Comparison of ENCODE assay signal across 8 mouse cellular contexts in the genomic region with DNA sequence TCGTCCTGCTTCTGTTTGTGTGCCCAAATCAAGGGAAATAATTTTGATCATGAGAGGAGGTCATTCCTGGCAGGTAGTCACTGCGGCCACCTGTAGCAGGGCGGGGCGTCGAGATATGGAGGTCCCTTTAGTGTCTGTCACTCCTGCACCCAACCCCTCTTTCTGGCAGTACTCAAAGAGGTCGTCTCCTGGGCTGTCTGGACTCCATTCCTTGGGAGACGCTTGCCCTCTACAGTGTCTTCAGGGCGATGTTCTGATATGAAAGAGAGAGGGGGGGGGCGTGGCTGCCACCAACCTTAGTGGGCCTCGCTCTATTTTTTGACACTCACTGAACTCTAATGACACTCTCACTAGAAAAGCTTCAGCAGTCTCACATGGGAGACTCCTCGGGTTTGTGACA. TPM values are rescaled to one million over a fixed set of nuclear protein-coding genes. Genes with fewer than 3 reads are reported as not detected.
DNase-seq lines count a peak whose midpoint lies in the region; ATAC-seq and TF ChIP-seq lines count a peak whose summit lies in the region.

No protein-coding gene starts in this region.

- peaks cover 16% of the 10 kb centered on the region for H3K27me3 ChIP-seq in neural tube, embryonic 11.5 days (ENCODE audit: control insufficient read depth, insufficient read depth, low read length)
- H3K27me3 ChIP-seq in intestine, embryonic 16.5 days (replicated peaks; ENCODE audit: control insufficient read depth, insufficient read depth, low read length), result no peaks in the 10 kb centered on the region

- peak; percentile 74 for DNase-seq in cerebellum, adult 11-12 months
- no peak for DNase-seq in cerebellum, postnatal 36 days
- DNase-seq in neural tube, embryonic 11.5 days (ENCODE audit: low spot score), result no peak
- no peak for DNase-seq in neural tube, embryonic 10.5 days (ENCODE audit: extremely low spot score, low spot score)
- DNase-seq in layer of hippocampus, postnatal 25 days (ENCODE audit: extremely low spot score in 1 of 2, low spot score in 1 of 2), result no peak
- DNase-seq in embryo, embryonic 10 days (ENCODE audit: low spot score), result no peak

- no peak for TF ChIP-seq CTCF in olfactory bulb, adult 2 months (IDR thresholded peaks at IDR 0.05; ENCODE audit: insufficient read depth, low read depth, low read length)

- WGBS in neural tube, embryonic 11.5 days, result 63% methylated on average over 11 of the region's 11 CpGs
- 51% methylated on average over 11 of the region's 11 CpGs for WGBS in intestine, embryonic 16.5 days
- WGBS in olfactory bulb, adult 2 months, result 52% methylated on average over 11 of the region's 11 CpGs

- TF ChIP-seq POLR2A in olfactory bulb, adult 2 months (IDR thresholded peaks at IDR 0.05; ENCODE audit: insufficient read depth, low read depth, low read length), result no peak

- H3K9me3 ChIP-seq in neural tube, embryonic 11.5 days (ENCODE audit: control insufficient read depth, low read length), result no peaks in the 10 kb centered on the region
- no peaks in the 10 kb centered on the region for H3K9me3 ChIP-seq in intestine, embryonic 16.5 days (ENCODE audit: control insufficient read depth, low read length)

- H3K4me3 ChIP-seq in neural tube, embryonic 11.5 days (ENCODE audit: low read depth, low read length), result peak overlapping the region; percentile 70
- H3K4me3 ChIP-seq in intestine, embryonic 16.5 days (ENCODE audit: low read length), result peak overlapping the region; percentile 58
- peak overlapping the region; percentile 71 for H3K4me3 ChIP-seq in olfactory bulb, adult 2 months (ENCODE audit: insufficient read depth, low read depth, low read length)

- H3K4me2 ChIP-seq in neural tube, embryonic 11.5 days (ENCODE audit: low read depth), result peak overlapping the region; percentile 88
- peak overlapping the region; percentile 74 for H3K4me2 ChIP-seq in intestine, embryonic 16.5 days (ENCODE audit: low read depth, low read length)

- peaks cover 2% of the 10 kb centered on the region for H3K36me3 ChIP-seq in neural tube, embryonic 11.5 days (ENCODE audit: control insufficient read depth, insufficient read depth, low read length)
- peaks cover 9% of the 10 kb centered on the region for H3K36me3 ChIP-seq in intestine, embryonic 16.5 days (ENCODE audit: control insufficient read depth, insufficient read depth, low read length)

- no peak overlapping the region for H3K27ac ChIP-seq in neural tube, embryonic 11.5 days (ENCODE audit: low read depth, low read length)
- H3K27ac ChIP-seq in intestine, embryonic 16.5 days (ENCODE audit: low read length), result peak overlapping the region; percentile 91
- H3K27ac ChIP-seq in olfactory bulb, adult 2 months (ENCODE audit: insufficient read depth, low read depth, low read length), result peak overlapping the region; percentile 96

- H3K4me1 ChIP-seq in neural tube, embryonic 11.5 days (ENCODE audit: control insufficient read depth, insufficient read depth, low read length), result peaks cover 15% of the 10 kb centered on the region; the same call in 1 of the 2 replicates
- peaks cover 14% of the 10 kb centered on the region for H3K4me1 ChIP-seq in intestine, embryonic 16.5 days (ENCODE audit: control insufficient read depth, insufficient read depth, low read length)
- H3K4me1 ChIP-seq in olfactory bulb, adult 2 months (ENCODE audit: control insufficient read depth, insufficient read depth, low read length), result peaks cover 32% of the 10 kb centered on the region

- no peak for ATAC-seq in neural tube, embryonic 11.5 days (ENCODE audit: insufficient read depth, low FRiP score, low TSS enrichment)
- ATAC-seq in intestine, embryonic 16.5 days, result peak; percentile 1; the same call in 1 of the 2 replicates

- peak overlapping the region; percentile 47 for H3K9ac ChIP-seq in neural tube, embryonic 11.5 days (ENCODE audit: low read length)
- peak overlapping the region; percentile 82 for H3K9ac ChIP-seq in intestine, embryonic 16.5 days (ENCODE audit: low read depth, low read length)

RNA-seq across cellular contexts. Expression of gene Irgq, which starts 0.9 kb away (rescaled TPM):
- polyA plus RNA-seq in neural tube, embryonic 11.5 days (2014; fragmentation: Nextera tagmentation; extraction: Ambion mirVana), result 16.4 and 19.1 TPM in 2 replicates
- 3.3 and 4.1 TPM in 2 replicates for polyA plus RNA-seq in intestine, embryonic 16.5 days (2015; fragmentation: Nextera tagmentation; extraction: Ambion mirVana)
- not detected in 2 replicates for polyA plus RNA-seq in olfactory bulb, adult 2 months (2012; ENCODE audit: insufficient read depth, insufficient read length, low replicate concordance, missing spikeins)
- total RNA-seq in layer of hippocampus, postnatal 25 days (2021), result 10 to 100 TPM; 69.0 to 71.9 TPM

RNA-seq across cellular contexts. Expression of gene Pinlyp, which starts 16.3 kb away (rescaled TPM):
- polyA plus RNA-seq in neural tube, embryonic 11.5 days (2014; fragmentation: Nextera tagmentation; extraction: Ambion mirVana), result not detected in 2 replicates
- polyA plus RNA-seq in intestine, embryonic 16.5 days (2015; fragmentation: Nextera tagmentation; extraction: Ambion mirVana), result 0.16 TPM in 1 of 2 replicates, not detected in the other
- not detected in 2 replicates for polyA plus RNA-seq in olfactory bulb, adult 2 months (2012; ENCODE audit: insufficient read depth, insufficient read length, low replicate concordance, missing spikeins)
- not detected for total RNA-seq in layer of hippocampus, postnatal 25 days (2021)

RNA-seq across cellular contexts. Expression of gene Xrcc1, which starts 16.5 kb away (rescaled TPM):
- polyA plus RNA-seq in neural tube, embryonic 11.5 days (2014; fragmentation: Nextera tagmentation; extraction: Ambion mirVana), result 100 and 120 TPM in 2 replicates
- 79.8 and 88.1 TPM in 2 replicates for polyA plus RNA-seq in intestine, embryonic 16.5 days (2015; fragmentation: Nextera tagmentation; extraction: Ambion mirVana)
- polyA plus RNA-seq in olfactory bulb, adult 2 months (2012; ENCODE audit: insufficient read depth, insufficient read length, low replicate concordance, missing spikeins), result not detected in 2 replicates
- total RNA-seq in layer of hippocampus, postnatal 25 days (2021), result 10 to 100 TPM; 34.8 to 43.0 TPM

RNA-seq across cellular contexts. Expression of gene AC161166.1, which starts 17.3 kb away (rescaled TPM):
- polyA plus RNA-seq in neural tube, embryonic 11.5 days (2014; fragmentation: Nextera tagmentation; extraction: Ambion mirVana), result 0.50 and 0.70 TPM in 2 replicates
- 0.13 and 0.20 TPM in 2 replicates for polyA plus RNA-seq in intestine, embryonic 16.5 days (2015; fragmentation: Nextera tagmentation; extraction: Ambion mirVana)
- not detected in 2 replicates for polyA plus RNA-seq in olfactory bulb, adult 2 months (2012; ENCODE audit: insufficient read depth, insufficient read length, low replicate concordance, missing spikeins)
- not detected for total RNA-seq in layer of hippocampus, postnatal 25 days (2021)

RNA-seq across cellular contexts. Expression of gene Zfp428, which starts 22.8 kb away (rescaled TPM):
- polyA plus RNA-seq in neural tube, embryonic 11.5 days (2014; fragmentation: Nextera tagmentation; extraction: Ambion mirVana), result 69.2 and 79.1 TPM in 2 replicates
- 26.3 and 26.6 TPM in 2 replicates for polyA plus RNA-seq in intestine, embryonic 16.5 days (2015; fragmentation: Nextera tagmentation; extraction: Ambion mirVana)
- not detected in 2 replicates for polyA plus RNA-seq in olfactory bulb, adult 2 months (2012; ENCODE audit: insufficient read depth, insufficient read length, low replicate concordance, missing spikeins)
- 10 to 100 TPM; 39.8 to 45.0 TPM for total RNA-seq in layer of hippocampus, postnatal 25 days (2021)
